Mouse (Mus musculus) leukemia stem cell, adult 10-12 weeks (primary cell): Measurements from ENCODE around the gene Ercc5. TPM values are rescaled to one million over a fixed set of nuclear protein-coding genes. Genes with fewer than 3 reads are reported as not detected.

Source experiments
- polyA plus RNA-seq: library from polyadenylated mRNA; stranded (reverse); fragments of >175 nt; gene quantifications from 2 replicates; pipeline ENCODE4 v1.2.3, GENCODE M21; 2012; ENCODE audit warnings: low replicate concordance

The Ercc5 gene
- polyA plus RNA-seq: 4.0 TPM in 2 replicates

DNA sequence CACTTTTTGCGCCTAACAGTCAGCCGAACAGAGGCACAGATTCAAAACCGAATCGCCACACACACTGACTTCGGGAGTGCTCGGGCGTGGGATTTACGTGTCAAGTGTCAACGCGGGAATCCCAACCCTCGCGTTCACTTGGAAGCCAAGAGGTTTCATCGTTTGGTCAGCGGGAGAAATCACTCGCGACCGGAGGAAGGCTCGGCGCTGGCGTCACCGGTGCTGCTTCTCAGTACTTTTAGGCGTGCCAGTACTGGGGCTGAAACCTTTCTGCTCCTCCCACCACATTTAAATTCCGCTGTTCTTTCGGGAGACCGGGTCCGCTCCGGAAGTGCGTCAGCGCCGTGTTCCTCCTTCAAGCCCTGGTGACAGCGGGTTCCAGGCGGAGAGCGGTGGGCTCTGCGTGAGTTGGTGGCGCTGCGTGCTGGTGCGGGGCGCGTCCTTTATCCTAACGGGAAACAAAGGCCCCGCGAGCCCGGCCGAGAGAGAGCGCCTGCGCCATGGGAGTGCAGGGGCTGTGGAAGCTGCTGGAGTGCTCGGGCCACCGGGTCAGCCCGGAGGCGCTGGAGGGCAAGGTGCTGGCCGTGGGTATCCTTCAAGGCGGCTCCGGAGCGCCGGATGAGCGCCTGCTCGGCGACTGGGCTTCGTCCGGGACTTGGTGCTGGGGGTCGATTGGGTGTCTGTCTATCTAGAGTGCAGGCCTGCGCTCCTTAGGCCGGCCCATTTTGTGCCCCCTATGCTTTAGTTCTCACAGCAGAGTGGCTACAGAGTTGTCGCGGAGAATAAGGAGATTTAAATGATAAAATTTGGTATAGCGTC lies at the start of gene Ercc5:
Gene Ercc5 (plus strand): TSS at position 182 of the 819 bp plus-strand sequence.

DNA sequence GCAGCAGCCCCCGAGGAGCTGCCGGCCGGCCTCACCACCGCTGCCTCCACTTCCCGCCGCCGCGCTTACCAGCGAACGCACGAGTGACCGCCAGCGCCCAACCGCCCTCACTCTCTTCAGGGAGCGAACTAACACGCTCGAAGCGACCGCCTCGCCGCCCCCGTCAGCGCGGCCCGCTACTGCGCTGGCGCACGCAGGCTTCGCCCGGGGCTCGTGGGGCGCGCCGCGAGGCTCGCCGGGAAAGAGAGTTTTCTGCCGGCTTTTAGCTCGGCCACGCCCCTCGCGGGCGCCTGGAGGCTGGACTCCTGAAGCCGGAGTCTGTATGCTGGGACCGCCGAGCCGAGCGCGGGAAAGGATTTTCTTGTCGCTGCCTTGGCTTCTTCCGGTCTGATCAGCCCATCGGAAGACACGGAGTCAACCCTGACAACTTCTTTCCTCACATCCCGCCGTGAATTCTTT lies 45.3 kb upstream of the Ercc5 start, which contains the start of gene Tex30:
Gene Tex30 (minus strand): TSS at position 183 of the 459 bp plus-strand sequence.

GRCm38 (mm10) chr1:44118239-44119054 lies 29.1 kb upstream of the Ercc5 start, which contains the start of the genes Kdelc1 and Bivm:
Kdelc1 (minus strand) TSS chr1:44118808.
Bivm (plus strand) TSS chr1:44118957.

DNA sequence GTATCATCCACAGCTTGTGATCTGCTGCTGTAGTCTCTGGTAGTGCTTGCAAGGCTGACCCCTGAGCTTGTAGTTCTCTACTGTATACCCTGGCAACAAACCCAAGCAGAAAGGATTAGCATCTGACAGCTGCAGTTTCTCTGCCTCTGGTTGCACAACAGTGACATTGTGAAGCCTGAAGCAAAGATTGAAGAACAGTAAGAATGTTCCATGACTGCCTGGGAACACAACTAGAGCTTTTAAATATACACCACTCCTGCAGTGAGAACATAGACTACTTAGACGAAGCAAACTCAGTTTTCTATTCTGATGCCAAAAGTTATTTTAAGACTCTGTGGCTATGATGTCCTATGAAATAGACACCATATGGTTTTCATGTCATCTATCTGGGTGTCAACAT lies 71.3 kb downstream of the Ercc5 start, which contains the start of gene Mettl21e:
Gene Mettl21e (minus strand): TSS at position 86 of the 400 bp plus-strand sequence.

Other genes with a start within 250 kb of the Ercc5 start
- 3.5 and 14.1 TPM in 2 replicates for gene Tpp2, start 214.1 kb upstream of the Ercc5 start, polyA plus RNA-seq
- gene Mettl21c, start 127.7 kb upstream of the Ercc5 start, polyA plus RNA-seq: 0.07 TPM in 1 of 2 replicates, not detected in the other
- 0.03 and 0.18 TPM in 2 replicates for gene Gm8251, start 85.8 kb upstream of the Ercc5 start, polyA plus RNA-seq
- gene Tex30, start 45.3 kb upstream of the Ercc5 start, polyA plus RNA-seq: 6.8 and 7.7 TPM in 2 replicates
- gene Kdelc1, start 28.9 kb upstream of the Ercc5 start, polyA plus RNA-seq: 1.5 and 8.2 TPM in 2 replicates
- gene Bivm, start 28.8 kb upstream of the Ercc5 start, polyA plus RNA-seq: 0.53 and 4.7 TPM in 2 replicates
- 0.06 TPM in 1 of 2 replicates, not detected in the other for gene Mettl21e, start 71.2 kb downstream of the Ercc5 start, polyA plus RNA-seq